ENCODE assay signal across 18 mouse cellular contexts in genomic region chr2:8924856-8925255, GRCm38 (mm10).
DNase-seq lines count a peak whose midpoint lies in the region; TF ChIP-seq lines count a peak whose summit lies in the region.
"Had no signal": no experiment of that assay in that cellular context is flagged by ENCODE, and none has a peak within 500 bp of the region (broad histone marks: within the 10 kb centered on the region; RNA-seq: fewer than 3 reads in every experiment).

No protein-coding gene starts in this region.

- DNase-seq in adrenal gland, postnatal 14 days: peak; percentile 13
- DNase-seq in adrenal gland, adult 18-20 months (ENCODE audit: low spot score in 2 of 2): no peak
- DNase-seq in liver, adult 2 months (ENCODE audit: extremely low read depth, low read depth, low spot score): peak; percentile 75
- DNase-seq in liver: no peak
- DNase-seq in gonadal fat pad, adult 2 months (ENCODE audit: low read depth): peak; percentile 97
- DNase-seq in spleen, adult 12 weeks (ENCODE audit: low spot score): no peak
- DNase-seq: cerebellum, adult 18-20 months; cerebellum, adult 9-10 months; gastrocnemius, postnatal 10 days; gastrocnemius, postnatal 36 days; heart, adult 11 months; kidney, adult 11 months had no signal

- no peak for TF ChIP-seq POLR2A in liver, adult 2 months (IDR thresholded peaks at IDR 0.05; ENCODE audit: extremely low read depth, insufficient read depth, low read length)

- no peak for TF ChIP-seq CTCF in liver, adult 2 months (IDR thresholded peaks at IDR 0.05; ENCODE audit: low read depth, low read length)

- no peak overlapping the region for H3K4me3 ChIP-seq in liver, adult 2 months (ENCODE audit: insufficient read depth, low read depth, low read length)
- H3K4me3 ChIP-seq: embryonic facial prominence, embryonic 12.5 days; erythroblast, embryonic 14.5 days; forebrain, embryonic 10.5 days; forebrain, embryonic 13.5 days; hindbrain, embryonic 12.5 days; intestine, embryonic 15.5 days had no signal

- no peak overlapping the region for H3K27ac ChIP-seq in liver, adult 2 months (replicated peaks; ENCODE audit: insufficient read depth, low read depth, low read length)
- H3K27ac ChIP-seq: embryonic facial prominence, embryonic 12.5 days; forebrain, embryonic 10.5 days; forebrain, embryonic 13.5 days; hindbrain, embryonic 12.5 days; intestine, embryonic 15.5 days had no signal

- 11% methylated on average over 2 of the region's 2 CpGs for WGBS in liver, adult 2 months

- no peaks in the 10 kb centered on the region for H3K79me2 ChIP-seq in liver, adult 2 months (ENCODE audit: control insufficient read depth, insufficient read depth, low read length)

- no peak overlapping the region for H3K9ac ChIP-seq in liver, adult 2 months (ENCODE audit: low read depth, low read length)
- H3K9ac ChIP-seq: embryonic facial prominence, embryonic 12.5 days; forebrain, embryonic 13.5 days; hindbrain, embryonic 12.5 days; intestine, embryonic 15.5 days had no signal

- no peaks in the 10 kb centered on the region for H3K27me3 ChIP-seq in liver, adult 2 months (ENCODE audit: control insufficient read depth, insufficient read depth, low read length)
- H3K27me3 ChIP-seq: embryonic facial prominence, embryonic 12.5 days; forebrain, embryonic 13.5 days; hindbrain, embryonic 12.5 days; intestine, embryonic 15.5 days had no signal

- H3K4me1 ChIP-seq in liver, adult 2 months (ENCODE audit: control insufficient read depth, insufficient read depth, low read length): peaks cover 2% of the 10 kb centered on the region; the same call in 1 of the 2 replicates
- H3K4me1 ChIP-seq: embryonic facial prominence, embryonic 12.5 days; forebrain, embryonic 10.5 days; forebrain, embryonic 13.5 days; hindbrain, embryonic 12.5 days; intestine, embryonic 15.5 days had no signal

- H3K36me3 ChIP-seq in liver, adult 2 months (ENCODE audit: control insufficient read depth, insufficient read depth, low read length): no peaks in the 10 kb centered on the region
- H3K36me3 ChIP-seq: embryonic facial prominence, embryonic 12.5 days; forebrain, embryonic 10.5 days; hindbrain, embryonic 12.5 days; intestine, embryonic 15.5 days had no signal

Comparison
In these comparisons a context has a peak if more than half of its experiments do, and no peak if none do; other contexts are left out.
1. DNase-seq: peak in adrenal gland, postnatal 14 days (single experiment), liver, adult 2 months (single experiment) and gonadal fat pad, adult 2 months (single experiment); none in adrenal gland, adult 18-20 months (0 of 2), liver (single experiment) and spleen, adult 12 weeks (single experiment).